Mouse (Mus musculus): ENCODE measurements around the gene Ccdc186. TPM values are rescaled to one million over a fixed set of nuclear protein-coding genes. Genes with fewer than 3 reads are reported as not detected.
"Not testable (repeated sequence)": the region's sequence is repeated elsewhere in the genome, so short reads cannot be mapped to it uniquely, and the experiment has no call there.

Ccdc186 gene
- polyA plus RNA-seq, 1 experiment = 20.0 TPM

- TF ChIP-seq CTCF (IDR thresholded peaks at IDR 0.05; ENCODE audit: borderline replicate concordance, extremely low read depth, insufficient read depth, insufficient read length) (no peak), POLR2A (IDR thresholded peaks at IDR 0.05; ENCODE audit: borderline replicate concordance, extremely low read depth, insufficient read depth, insufficient read length, poor library complexity, severe bottlenecking) (no peak)
- peak; percentile 78 for DNase-seq (ENCODE audit: low read depth)
These were observed 48.5 kb downstream of the Ccdc186 start for GRCm38 (mm10) chr19:56773393-56773971.

DNA sequence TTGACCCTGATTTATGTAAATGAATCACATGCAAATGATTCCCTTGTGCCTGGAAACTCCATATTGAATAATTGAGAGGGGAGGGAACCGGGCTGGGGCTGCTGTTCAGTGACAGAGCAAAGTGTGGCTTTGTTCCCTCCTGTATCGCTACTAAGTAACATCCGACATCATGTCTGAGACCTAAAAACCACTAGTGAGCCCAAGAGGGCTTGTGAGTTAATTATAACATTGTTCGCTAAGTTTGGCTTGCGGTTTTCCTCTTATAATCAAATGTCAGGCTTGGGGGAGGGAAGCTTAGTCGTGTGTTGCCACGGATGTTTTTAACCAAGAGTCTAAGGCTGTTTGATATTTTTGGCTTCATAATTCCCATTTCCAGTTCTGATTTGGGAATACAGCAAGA is 49.8 kb downstream of the Ccdc186 start:
- peak; percentile 8 for DNase-seq (ENCODE audit: low read depth)
- TF ChIP-seq POLR2A (IDR thresholded peaks at IDR 0.05; ENCODE audit: borderline replicate concordance, extremely low read depth, insufficient read depth, insufficient read length, poor library complexity, severe bottlenecking) (no peak), CTCF (IDR thresholded peaks at IDR 0.05; ENCODE audit: borderline replicate concordance, extremely low read depth, insufficient read depth, insufficient read length) (no peak)

- no peak for DNase-seq (ENCODE audit: low read depth)
- TF ChIP-seq CTCF (IDR thresholded peaks at IDR 0.05; ENCODE audit: borderline replicate concordance, extremely low read depth, insufficient read depth, insufficient read length) = no peak
- TF ChIP-seq POLR2A (IDR thresholded peaks at IDR 0.05; ENCODE audit: borderline replicate concordance, extremely low read depth, insufficient read depth, insufficient read length, poor library complexity, severe bottlenecking) = no peak
These were observed 53.0 kb downstream of the Ccdc186 start for GRCm38 (mm10) chr19:56769024-56769423.

- DNase-seq (ENCODE audit: low read depth) = no peak
- TF ChIP-seq POLR2A (IDR thresholded peaks at IDR 0.05; ENCODE audit: borderline replicate concordance, extremely low read depth, insufficient read depth, insufficient read length, poor library complexity, severe bottlenecking) (no peak), CTCF (IDR thresholded peaks at IDR 0.05; ENCODE audit: borderline replicate concordance, extremely low read depth, insufficient read depth, insufficient read length) (no peak)
These were observed 59.3 kb downstream of the Ccdc186 start for GRCm38 (mm10) chr19:56762686-56763085.

- no peak for DNase-seq (ENCODE audit: low read depth)
- TF ChIP-seq POLR2A (IDR thresholded peaks at IDR 0.05; ENCODE audit: borderline replicate concordance, extremely low read depth, insufficient read depth, insufficient read length, poor library complexity, severe bottlenecking) (no peak), CTCF (IDR thresholded peaks at IDR 0.05; ENCODE audit: borderline replicate concordance, extremely low read depth, insufficient read depth, insufficient read length) (no peak)
These were observed 60.3 kb downstream of the Ccdc186 start for GRCm38 (mm10) chr19:56761727-56762126.

GRCm38 (mm10) chr19:56761096-56761495 is 60.9 kb downstream of the Ccdc186 start:
- DNase-seq (ENCODE audit: low read depth) = no peak
- TF ChIP-seq CTCF (IDR thresholded peaks at IDR 0.05; ENCODE audit: borderline replicate concordance, extremely low read depth, insufficient read depth, insufficient read length) = no peak
- no peak for TF ChIP-seq POLR2A (IDR thresholded peaks at IDR 0.05; ENCODE audit: borderline replicate concordance, extremely low read depth, insufficient read depth, insufficient read length, poor library complexity, severe bottlenecking)

- DNase-seq (ENCODE audit: low read depth) = no peak
- TF ChIP-seq POLR2A (IDR thresholded peaks at IDR 0.05; ENCODE audit: borderline replicate concordance, extremely low read depth, insufficient read depth, insufficient read length, poor library complexity, severe bottlenecking) (no peak), CTCF (IDR thresholded peaks at IDR 0.05; ENCODE audit: borderline replicate concordance, extremely low read depth, insufficient read depth, insufficient read length) (no peak)
These were observed 61.6 kb downstream of the Ccdc186 start for GRCm38 (mm10) chr19:56760306-56760940.

GRCm38 (mm10) chr19:56759740-56760139 is 62.2 kb downstream of the Ccdc186 start:
- DNase-seq (ENCODE audit: low read depth) = no peak
- TF ChIP-seq CTCF (IDR thresholded peaks at IDR 0.05; ENCODE audit: borderline replicate concordance, extremely low read depth, insufficient read depth, insufficient read length) (no peak), POLR2A (IDR thresholded peaks at IDR 0.05; ENCODE audit: borderline replicate concordance, extremely low read depth, insufficient read depth, insufficient read length, poor library complexity, severe bottlenecking) (no peak)

GRCm38 (mm10) chr19:56758311-56758710 is 63.7 kb downstream of the Ccdc186 start:
- no peak for TF ChIP-seq POLR2A (IDR thresholded peaks at IDR 0.05; ENCODE audit: borderline replicate concordance, extremely low read depth, insufficient read depth, insufficient read length, poor library complexity, severe bottlenecking)
- no peak for TF ChIP-seq CTCF (IDR thresholded peaks at IDR 0.05; ENCODE audit: borderline replicate concordance, extremely low read depth, insufficient read depth, insufficient read length)
- no peak for DNase-seq (ENCODE audit: low read depth)

- TF ChIP-seq POLR2A (IDR thresholded peaks at IDR 0.05; ENCODE audit: borderline replicate concordance, extremely low read depth, insufficient read depth, insufficient read length, poor library complexity, severe bottlenecking) (no peak), CTCF (IDR thresholded peaks at IDR 0.05; ENCODE audit: borderline replicate concordance, extremely low read depth, insufficient read depth, insufficient read length) (no peak)
- DNase-seq (ENCODE audit: low read depth) = no peak
These were observed 65.6 kb downstream of the Ccdc186 start for GRCm38 (mm10) chr19:56756412-56756811.

DNA sequence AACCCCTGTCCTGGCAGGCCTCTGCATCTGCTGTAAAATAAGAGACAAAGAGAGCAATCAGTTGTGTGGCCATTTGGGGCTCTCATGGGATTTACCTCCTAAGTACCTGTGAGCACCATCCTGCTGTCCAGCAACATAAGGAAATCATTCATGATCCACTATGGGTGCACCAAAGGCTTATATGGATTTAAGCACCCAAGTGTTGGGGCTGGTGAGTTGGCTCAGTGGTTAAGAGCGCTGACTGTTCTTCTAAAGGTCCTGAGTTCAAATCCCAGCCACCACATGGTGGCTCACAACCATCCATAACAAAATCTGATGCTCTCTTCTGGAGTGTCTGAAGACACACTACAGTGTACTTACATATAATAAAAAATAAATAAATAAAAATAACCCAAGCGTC is 67.5 kb downstream of the Ccdc186 start:
- DNase-seq (ENCODE audit: low read depth) = not testable (repeated sequence)

- peak; percentile 69 for DNase-seq (ENCODE audit: low read depth)
These were observed 71.3 kb downstream of the Ccdc186 start for GRCm38 (mm10) chr19:56750709-56751108.

More at GRCm38 (mm10) chr19:56750709-56751108, 71.3 kb downstream of the Ccdc186 start:
- TF ChIP-seq CTCF (IDR thresholded peaks at IDR 0.05; ENCODE audit: borderline replicate concordance, extremely low read depth, insufficient read depth, insufficient read length) = no peak
- TF ChIP-seq POLR2A (IDR thresholded peaks at IDR 0.05; ENCODE audit: borderline replicate concordance, extremely low read depth, insufficient read depth, insufficient read length, poor library complexity, severe bottlenecking) = no peak
